Comparison of ENCODE assay signal across 15 mouse cellular contexts in the genomic region with DNA sequence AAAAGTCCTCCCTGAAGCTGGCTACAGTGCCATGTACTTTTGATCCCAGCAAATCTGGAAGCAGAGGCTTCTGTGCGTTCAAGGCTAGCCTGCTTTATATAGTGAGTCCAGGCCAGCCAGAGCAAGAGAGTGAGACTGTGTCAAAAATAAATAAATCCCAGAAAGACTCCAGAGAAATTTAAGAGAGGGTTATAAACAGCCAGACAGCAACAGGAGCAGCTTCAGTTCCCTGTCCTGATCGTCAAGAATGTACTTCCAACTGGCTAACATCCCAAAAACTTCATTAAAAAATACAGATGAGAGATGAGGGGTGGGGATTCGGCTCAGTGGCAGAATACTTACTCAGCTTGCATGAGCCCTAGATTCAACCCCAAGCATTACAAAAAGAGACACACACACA. TPM values are rescaled to one million over a fixed set of nuclear protein-coding genes. Genes with fewer than 3 reads are reported as not detected.
DNase-seq lines count a peak whose midpoint lies in the region; ATAC-seq lines count a peak whose summit lies in the region.
"Had no signal": no experiment of that assay in that cellular context is flagged by ENCODE, and none has a peak within 500 bp of the region (broad histone marks: within the 10 kb centered on the region; RNA-seq: fewer than 3 reads in every experiment).

No protein-coding gene starts in this region.

- 75% methylated on average over 3 of the region's 3 CpGs for WGBS in heart, embryonic 10.5 days
- 19% methylated on average over 3 of the region's 3 CpGs for WGBS in lung, embryonic 15.5 days
- 14% methylated on average over 3 of the region's 3 CpGs for WGBS in embryonic facial prominence, embryonic 15.5 days

- H3K27ac ChIP-seq in heart, embryonic 10.5 days = no peak overlapping the region
- peak overlapping the region; percentile 66 for H3K27ac ChIP-seq in lung, embryonic 15.5 days
- H3K27ac ChIP-seq in embryonic facial prominence, embryonic 15.5 days (replicated peaks) = peak overlapping the region; percentile 76
- H3K27ac ChIP-seq: forebrain, embryonic 15.5 days had no signal

- H3K4me2 ChIP-seq in lung, embryonic 15.5 days = no peak overlapping the region
- no peak overlapping the region for H3K4me2 ChIP-seq in embryonic facial prominence, embryonic 15.5 days (replicated peaks)
- H3K4me2 ChIP-seq: forebrain, embryonic 15.5 days; liver, embryonic 11.5 days had no signal

- H3K27me3 ChIP-seq in heart, embryonic 10.5 days (ENCODE audit: insufficient read depth, poor library complexity, severe bottlenecking) = no peaks in the 10 kb centered on the region
- no peaks in the 10 kb centered on the region for H3K27me3 ChIP-seq in lung, embryonic 15.5 days
- H3K27me3 ChIP-seq in embryonic facial prominence, embryonic 15.5 days = no peaks in the 10 kb centered on the region
- H3K27me3 ChIP-seq: forebrain, embryonic 15.5 days had no signal

- H3K9ac ChIP-seq in lung, embryonic 15.5 days = no peak overlapping the region
- no peak overlapping the region for H3K9ac ChIP-seq in embryonic facial prominence, embryonic 15.5 days
- H3K9ac ChIP-seq: forebrain, embryonic 15.5 days had no signal

- peaks cover 10% of the 10 kb centered on the region for H3K4me1 ChIP-seq in heart, embryonic 10.5 days
- H3K4me1 ChIP-seq in lung, embryonic 15.5 days = peaks cover 35% of the 10 kb centered on the region
- peaks cover 18% of the 10 kb centered on the region for H3K4me1 ChIP-seq in embryonic facial prominence, embryonic 15.5 days

- peaks cover under 1% of the 10 kb centered on the region; the same call in 1 of the 2 replicates for H3K36me3 ChIP-seq in heart, embryonic 10.5 days
- 0 out of 2 replicates have a peak, but pooled peaks cover 1% of the 10 kb centered on the region for H3K36me3 ChIP-seq in lung, embryonic 15.5 days
- H3K36me3 ChIP-seq in embryonic facial prominence, embryonic 15.5 days = 0 out of 2 replicates have a peak, but pooled peaks cover under 1% of the 10 kb centered on the region
- H3K36me3 ChIP-seq: forebrain, embryonic 15.5 days had no signal

- intact Hi-C loops in heart, postnatal 25 days (cut with DNase I) = no loop called here
- intact Hi-C loops in left cerebral cortex, postnatal 10 days (cut with DNase I) = no loop called here

- H3K4me3 ChIP-seq in heart, embryonic 10.5 days = no peak overlapping the region
- no peak overlapping the region for H3K4me3 ChIP-seq in lung, embryonic 15.5 days
- no peak overlapping the region for H3K4me3 ChIP-seq in embryonic facial prominence, embryonic 15.5 days (replicated peaks)
- H3K4me3 ChIP-seq: forebrain, embryonic 15.5 days had no signal

- DNase-seq in heart, embryonic 10.5 days (ENCODE audit: low spot score) = peak; percentile 72
- DNase-seq in heart, postnatal 25 days (ENCODE audit: low spot score) = no peak
- DNase-seq in lung, adult 18-20 months = no peak
- peak; percentile 21 for DNase-seq in skeletal muscle tissue, adult 2 months (ENCODE audit: low read depth, low spot score)
- DNase-seq in left cerebral cortex, postnatal 10 days (ENCODE audit: extremely low spot score in 1 of 2, low spot score in 2 of 2) = no peak
- no peak for DNase-seq in thymus, adult 18-20 months
- DNase-seq: cerebellum, adult 9-11 months; gastrocnemius, postnatal 10 days; kidney, adult 8-10 months; right cerebral cortex, postnatal 14 days had no signal

- ATAC-seq in lung, embryonic 15.5 days (ENCODE audit: borderline replicate concordance, extremely low read depth, low FRiP score, low TSS enrichment) = peak; percentile 43; the same call in 1 of the 2 replicates
- ATAC-seq in embryonic facial prominence, embryonic 15.5 days (ENCODE audit: insufficient number of reproducible peaks, low FRiP score, low TSS enrichment, low read depth) = no peak
- ATAC-seq: activated CD4-positive, CD25-positive, alpha-beta regulatory T cell, adult 4 months; forebrain, embryonic 15.5 days had no signal

- H3K9me3 ChIP-seq in heart, embryonic 10.5 days = no peaks in the 10 kb centered on the region
- H3K9me3 ChIP-seq in lung, embryonic 15.5 days = no peaks in the 10 kb centered on the region
- H3K9me3 ChIP-seq in embryonic facial prominence, embryonic 15.5 days (replicated peaks) = no peaks in the 10 kb centered on the region
- H3K9me3 ChIP-seq: forebrain, embryonic 15.5 days had no signal

RNA-seq across cellular contexts. Expression of a gene that starts 17.4 kb away (rescaled TPM):
- polyA plus RNA-seq in heart, embryonic 10.5 days (2016; fragmentation: Nextera tagmentation; extraction: Ambion mirVana) = 32.2 and 41.3 TPM in 2 replicates
- total RNA-seq in heart, postnatal 25 days (2021) = 10 to 100 TPM; 26.9 to 28.0 TPM
- 46.5 and 48.5 TPM in 2 replicates for polyA plus RNA-seq in lung, embryonic 15.5 days (2015; fragmentation: Nextera tagmentation; extraction: Ambion mirVana)
- polyA plus RNA-seq in embryonic facial prominence, embryonic 15.5 days (2015; fragmentation: Nextera tagmentation; extraction: Ambion mirVana) = 47.8 and 48.9 TPM in 2 replicates
- total RNA-seq in left cerebral cortex, postnatal 10 days (2021) = 10 to 100 TPM; 86.0 to 90.2 TPM

Comparison
In these comparisons a context has a peak if more than half of its experiments do, and no peak if none do; other contexts are left out.
1. DNase-seq: peak in heart, embryonic 10.5 days (single experiment) and skeletal muscle tissue, adult 2 months (single experiment); none in heart, postnatal 25 days (single experiment), lung, adult 18-20 months (0 of 2), left cerebral cortex, postnatal 10 days (0 of 2) and thymus, adult 18-20 months (0 of 2).